Mouse (Mus musculus): ENCODE data around the gene Fbxw7. TPM values are rescaled to one million over a fixed set of nuclear protein-coding genes. Genes with fewer than 3 reads are reported as not detected.

The Fbxw7 gene
- total and polyA plus RNA-seq, 2 experiments from 2014 or later, result 13.8 to 21.6 TPM

- Histone ChIP-seq H3K27me3 (ENCODE audit: control insufficient read depth, insufficient read depth, low read length) (no peaks in the 10 kb centered on the region), H3K4me1 (ENCODE audit: control insufficient read depth, insufficient read depth) (peaks cover 2% of the 10 kb centered on the region; the same call in 1 of the 2 replicates), H3K4me3 (ENCODE audit: low read depth, low read length) (no peak overlapping the region), H3K4me2 (ENCODE audit: low read depth, low read length) (no peak overlapping the region), H3K27ac (ENCODE audit: low read depth) (no peak overlapping the region), H3K9ac (replicated peaks; ENCODE audit: low read depth, low read length) (no peak overlapping the region), H3K9me3 (replicated peaks; ENCODE audit: control insufficient read depth, low read length) (no peaks in the 10 kb centered on the region), H3K36me3 (replicated peaks; ENCODE audit: control insufficient read depth, insufficient read depth, low read length) (no peaks in the 10 kb centered on the region)
- DNase-seq (ENCODE audit: low spot score) (peak; percentile 22), ATAC-seq (ENCODE audit: insufficient read depth, low read depth) (no peak)
- WGBS, result 60% methylated on average over 2 of the region's 2 CpGs
- peak; percentile 21; the same call in 1 of the 2 replicates for TF ChIP-seq CTCF (IDR thresholded peaks at IDR 0.05; ENCODE audit: low read depth)
- TF ChIP-seq EP300 (IDR thresholded peaks at IDR 0.05; ENCODE audit: low read depth), result no peak
These were observed 121.2 kb downstream of the Fbxw7 start for GRCm38 (mm10) chr3:84936252-84936651.

- Histone ChIP-seq H3K9me3 (replicated peaks; ENCODE audit: control insufficient read depth, low read length) (no peaks in the 10 kb centered on the region), H3K4me3 (ENCODE audit: low read depth, low read length) (no peak overlapping the region), H3K27me3 (ENCODE audit: control insufficient read depth, insufficient read depth, low read length) (no peaks in the 10 kb centered on the region), H3K4me2 (ENCODE audit: low read depth, low read length) (no peak overlapping the region), H3K36me3 (replicated peaks; ENCODE audit: control insufficient read depth, insufficient read depth, low read length) (no peaks in the 10 kb centered on the region), H3K9ac (replicated peaks; ENCODE audit: low read depth, low read length) (no peak overlapping the region), H3K4me1 (ENCODE audit: control insufficient read depth, insufficient read depth) (no peaks in the 10 kb centered on the region; the same call in 1 of the 2 replicates), H3K27ac (ENCODE audit: low read depth) (no peak overlapping the region)
- peak; percentile 5 for DNase-seq (ENCODE audit: low spot score)
- no peak for TF ChIP-seq EP300 (IDR thresholded peaks at IDR 0.05; ENCODE audit: low read depth)
- no peak for TF ChIP-seq CTCF (IDR thresholded peaks at IDR 0.05; ENCODE audit: low read depth)
- ATAC-seq (ENCODE audit: insufficient read depth, low read depth), result no peak
- 74% methylated on average over 5 of the region's 5 CpGs for WGBS
These were observed 121.9 kb downstream of the Fbxw7 start for GRCm38 (mm10) chr3:84936956-84937355.

GRCm38 (mm10) chr3:84937360-84938355 is 122.6 kb downstream of the Fbxw7 start:
- Histone ChIP-seq H3K9ac (replicated peaks; ENCODE audit: low read depth, low read length) (no peak overlapping the region), H3K27ac (ENCODE audit: low read depth) (no peak overlapping the region), H3K4me1 (ENCODE audit: control insufficient read depth, insufficient read depth) (no peaks in the 10 kb centered on the region; the same call in 1 of the 2 replicates), H3K36me3 (replicated peaks; ENCODE audit: control insufficient read depth, insufficient read depth, low read length) (no peaks in the 10 kb centered on the region), H3K4me2 (ENCODE audit: low read depth, low read length) (no peak overlapping the region), H3K27me3 (ENCODE audit: control insufficient read depth, insufficient read depth, low read length) (no peaks in the 10 kb centered on the region), H3K9me3 (replicated peaks; ENCODE audit: control insufficient read depth, low read length) (no peaks in the 10 kb centered on the region), H3K4me3 (ENCODE audit: low read depth, low read length) (no peak overlapping the region)
- TF ChIP-seq CTCF (IDR thresholded peaks at IDR 0.05; ENCODE audit: low read depth) (no peak), EP300 (IDR thresholded peaks at IDR 0.05; ENCODE audit: low read depth) (no peak)
- WGBS, result 65% methylated on average over 12 of the region's 12 CpGs
- DNase-seq (ENCODE audit: low spot score), result peak; percentile 4
- ATAC-seq (ENCODE audit: insufficient read depth, low read depth), result no peak

DNA sequence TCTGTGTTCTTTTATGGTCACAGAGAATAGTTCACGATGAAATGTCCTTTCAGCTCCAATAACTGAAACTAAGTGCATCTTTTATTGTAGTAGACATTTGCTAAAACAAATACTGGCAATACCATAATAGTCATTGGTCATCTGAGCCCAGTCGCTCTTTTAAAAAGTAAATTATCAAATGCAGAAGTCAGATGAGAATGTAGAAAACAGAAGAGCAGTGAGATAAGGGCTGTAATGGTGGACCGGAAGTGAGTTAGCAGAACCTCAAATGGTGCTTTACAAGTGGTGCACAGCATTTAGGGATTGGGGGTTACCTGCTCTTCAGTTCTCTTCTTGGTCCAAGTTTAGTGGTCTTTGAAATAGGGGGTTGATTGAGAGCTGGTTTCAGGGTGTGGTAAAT is 129.9 kb downstream of the Fbxw7 start:
- H3K4me2 ChIP-seq (ENCODE audit: low read depth, low read length), result no peak overlapping the region
- ATAC-seq (ENCODE audit: insufficient read depth, low read depth) (no peak), DNase-seq (ENCODE audit: low spot score) (no peak)
- H3K4me3 ChIP-seq (ENCODE audit: low read depth, low read length), result no peak overlapping the region
- no peaks in the 10 kb centered on the region for H3K27me3 ChIP-seq (ENCODE audit: control insufficient read depth, insufficient read depth, low read length)
- no peak overlapping the region for H3K27ac ChIP-seq (ENCODE audit: low read depth)
- TF ChIP-seq CTCF (IDR thresholded peaks at IDR 0.05; ENCODE audit: low read depth), result no peak
- no peaks in the 10 kb centered on the region for H3K9me3 ChIP-seq (replicated peaks; ENCODE audit: control insufficient read depth, low read length)
- no peaks in the 10 kb centered on the region for H3K36me3 ChIP-seq (replicated peaks; ENCODE audit: control insufficient read depth, insufficient read depth, low read length)
- H3K4me1 ChIP-seq (ENCODE audit: control insufficient read depth, insufficient read depth), result peaks cover 4% of the 10 kb centered on the region
- WGBS, result 87% methylated on average over 3 of the region's 3 CpGs
- no peak overlapping the region for H3K9ac ChIP-seq (replicated peaks; ENCODE audit: low read depth, low read length)

- Histone ChIP-seq H3K9me3 (replicated peaks; ENCODE audit: control insufficient read depth, low read length) (no peaks in the 10 kb centered on the region), H3K36me3 (replicated peaks; ENCODE audit: control insufficient read depth, insufficient read depth, low read length) (no peaks in the 10 kb centered on the region), H3K9ac (replicated peaks; ENCODE audit: low read depth, low read length) (no peak overlapping the region), H3K27ac (ENCODE audit: low read depth) (no peak overlapping the region), H3K27me3 (ENCODE audit: control insufficient read depth, insufficient read depth, low read length) (no peaks in the 10 kb centered on the region), H3K4me1 (ENCODE audit: control insufficient read depth, insufficient read depth) (peaks cover 7% of the 10 kb centered on the region), H3K4me3 (ENCODE audit: low read depth, low read length) (no peak overlapping the region), H3K4me2 (ENCODE audit: low read depth, low read length) (no peak overlapping the region)
- TF ChIP-seq CTCF (IDR thresholded peaks at IDR 0.05; ENCODE audit: low read depth), result no peak
- TF ChIP-seq EP300 (IDR thresholded peaks at IDR 0.05; ENCODE audit: low read depth), result no peak
- WGBS, result 91% methylated on average over 1 of the region's 1 CpGs
- ATAC-seq (ENCODE audit: insufficient read depth, low read depth) (no peak), DNase-seq (ENCODE audit: low spot score) (peak; percentile 1)
These were observed 131.3 kb downstream of the Fbxw7 start for GRCm38 (mm10) chr3:84946381-84946780.
